Mouse (Mus musculus) brain, adult 2 months (tissue): ENCODE results near the gene Btbd35f7.
"Not testable (repeated sequence)": the region's sequence is repeated elsewhere in the genome, so short reads cannot be mapped to it uniquely, and the experiment has no call there.

ENCODE experiments used
- DNase-seq: peaks from one replicate; pipeline ENCODE4 v3.0.0; 2011; ENCODE audit warnings: low read depth, low spot score

Btbd35f7 gene

GRCm38 (mm10) chrX:5668767-5669166 is at the start of gene Btbd35f7:
Gene Btbd35f7 (plus strand): TSS chrX:5669067.
- DNase-seq = not testable (repeated sequence)
